Mouse (Mus musculus) forebrain, postnatal 0 days (tissue): ENCODE measurements around the gene Aldh3b3. TPM values are rescaled to one million over a fixed set of nuclear protein-coding genes. Genes with fewer than 3 reads are reported as not detected.

Experiments used
- ATAC-seq: fragments of 200-750 bp; cut with Nextera tagmentation; 2 replicates; pipeline ENCODE4 v1.8.0; 2017; ENCODE audit warnings: mild to moderate bottlenecking, moderate library complexity
- DNase-seq: peaks from one replicate; pipeline ENCODE4 v3.0.0-alpha.2; 2015
- H3K27ac ChIP-seq: fragments of 300-500 bp; sonication (generic); 2 replicates; pipeline ENCODE4 v1.5.1; 2014; ENCODE audit warnings: low read depth, mild to moderate bottlenecking, antibody characterized with exemption, low read length, moderate library complexity, mixed read lengths
- H3K27me3 ChIP-seq: fragments of 300-500 bp; sonication (generic); 2 replicates; pipeline ENCODE4 v1.6.1; 2014; ENCODE audit warnings: mild to moderate bottlenecking, low read length, mixed read lengths; ENCODE audit not compliant: insufficient read depth
- H3K36me3 ChIP-seq: fragments of 300-500 bp; sonication (generic); 2 replicates; pipeline ENCODE4 v1.6.1; 2014; ENCODE audit warnings: mild to moderate bottlenecking, moderate library complexity; ENCODE audit not compliant: insufficient read depth
- H3K4me1 ChIP-seq: fragments of 300-500 bp; sonication (generic); 2 replicates; pipeline ENCODE4 v1.6.1; 2014; ENCODE audit warnings: antibody characterized with exemption; ENCODE audit not compliant: insufficient read depth
- H3K4me2 ChIP-seq: fragments of 300-500 bp; sonication (generic); 2 replicates; pipeline ENCODE4 v1.6.1; 2014; ENCODE audit warnings: low read depth, mild to moderate bottlenecking, moderate library complexity
- H3K4me3 ChIP-seq: fragments of 300-500 bp; sonication (generic); 2 replicates; pipeline ENCODE4 v1.5.1; 2014; ENCODE audit warnings: low read depth, low read length, mixed read lengths
- H3K9ac ChIP-seq: fragments of 300-500 bp; sonication (generic); 2 replicates; pipeline ENCODE4 v1.6.1; 2014; ENCODE audit warnings: mild to moderate bottlenecking
- H3K9me3 ChIP-seq: fragments of 300-500 bp; sonication (generic); 2 replicates; pipeline ENCODE4 v1.6.1; 2016; ENCODE audit warnings: low read length
- CTCF ChIP-seq: sonication (generic); IDR thresholded peaks from 2 replicates; pipeline ENCODE4 v1.5.1; 2016; ENCODE audit warnings: antibody characterized with exemption, control low read depth, low read depth
- WGBS: fragments of 180-500 bp; shearing (Covaris S2); extraction: QIAGEN DNeasy Blood & Tissue Kit; methylation state at CpG from one replicate; pipeline ENCODE4 v1.1.7; 2014; 5-methylcytosine and 5-hydroxymethylcytosine counted together
- polyA plus RNA-seq: library from polyadenylated mRNA; unstranded; fragments of >200 nt; fragmentation: Nextera tagmentation; extraction: Ambion mirVana; gene quantifications from 2 replicates; pipeline ENCODE4 v1.2.1, GENCODE M21; 2015
- total RNA-seq: library from RNA; depleted of rRNA; stranded (reverse); fragments of >200 nt; gene quantifications from 2 replicates; pipeline ENCODE4 v1.2.3, GENCODE M21; 2014

Gene Aldh3b3
- total and polyA plus RNA-seq, 2 experiments from 2014 or later: not detected

DNA sequence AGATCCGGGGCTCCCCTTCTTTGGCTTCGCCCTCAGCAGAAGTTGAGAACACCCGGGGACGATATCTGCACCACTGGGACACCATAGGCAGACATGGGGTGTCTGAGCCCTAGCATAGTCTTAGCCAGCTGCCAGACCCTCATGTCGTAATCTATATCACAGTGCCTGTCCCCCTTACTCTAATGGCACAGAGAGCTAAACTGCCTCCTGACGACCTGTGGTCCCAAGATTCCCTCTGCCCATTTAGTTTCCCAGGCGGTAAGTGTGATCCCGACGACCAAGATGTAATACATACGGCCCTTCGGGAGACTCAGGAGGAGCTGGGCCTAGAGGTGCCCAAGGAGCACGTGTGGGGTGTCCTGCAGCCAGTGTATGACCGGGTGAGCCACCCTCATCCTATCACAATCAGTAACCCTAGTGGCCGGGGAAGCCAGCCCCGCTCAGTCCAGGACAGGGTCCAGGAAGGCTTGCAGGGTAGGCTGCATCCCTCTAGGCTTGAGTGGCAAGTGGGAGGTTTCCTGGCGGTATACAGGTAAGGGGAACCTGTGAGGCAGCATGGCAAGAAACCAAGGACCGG, 42.6 kb downstream of the Aldh3b3 start:
- DNase-seq (no peak), ATAC-seq (peak; percentile 17)
- Histone ChIP-seq H3K27ac (peak overlapping the region; percentile 91), H3K4me3 (peak overlapping the region; percentile 77), H3K9me3 (no peaks in the 10 kb centered on the region), H3K27me3 (no peaks in the 10 kb centered on the region), H3K9ac (peak overlapping the region; percentile 93), H3K4me2 (peak overlapping the region; percentile 86), H3K4me1 (peaks cover 10% of the 10 kb centered on the region; the same call in 1 of the 2 replicates), H3K36me3 (peaks cover under 1% of the 10 kb centered on the region; the same call in 1 of the 2 replicates)
- WGBS: 17% methylated on average over 17 of the region's 17 CpGs
- no peak for TF ChIP-seq CTCF

- Histone ChIP-seq H3K4me2 (peak overlapping the region; percentile 86; the same call in 1 of the 2 replicates), H3K9ac (no peak overlapping the region), H3K27ac (no peak overlapping the region), H3K4me3 (no peak overlapping the region), H3K4me1 (peaks cover 10% of the 10 kb centered on the region; the same call in 1 of the 2 replicates), H3K36me3 (peaks cover 8% of the 10 kb centered on the region), H3K27me3 (no peaks in the 10 kb centered on the region), H3K9me3 (no peaks in the 10 kb centered on the region)
- no peak for ATAC-seq
- no peak for TF ChIP-seq CTCF
- DNase-seq: no peak
- 90% methylated on average over 5 of the region's 5 CpGs for WGBS
Observed at GRCm38 (mm10) chr19:4001752-4002151, 43.3 kb downstream of the Aldh3b3 start.

- no peak within 1 kb of the TSS for H3K4me3 ChIP-seq
- H3K9me3 ChIP-seq: no peaks in the 10 kb centered on the region
- no peak within 1 kb of the TSS for H3K9ac ChIP-seq
- no peak within 1 kb of the TSS for H3K27ac ChIP-seq
- ATAC-seq (no peak), DNase-seq (no peak)
- 93% methylated on average over 1 of the region's 1 CpGs for WGBS
- H3K27me3 ChIP-seq: no peaks in the 10 kb centered on the region
- peaks cover 10% of the 10 kb centered on the region; the same call in 1 of the 2 replicates for H3K4me1 ChIP-seq
- H3K4me2 ChIP-seq: no peak within 1 kb of the TSS
- no peak for TF ChIP-seq CTCF
- peaks cover 19% of the 10 kb centered on the region for H3K36me3 ChIP-seq
Observed at GRCm38 (mm10) chr19:4003112-4003511, 44.7 kb downstream of the Aldh3b3 start, which contains the start of gene Doc2g. Doc2g (plus strand) TSS chr19:4003313.

GRCm38 (mm10) chr19:4003641-4004040, 45.2 kb downstream of the Aldh3b3 start:
- H3K9ac ChIP-seq: no peak overlapping the region
- no peak for TF ChIP-seq CTCF
- no peak overlapping the region for H3K27ac ChIP-seq
- H3K9me3 ChIP-seq: no peaks in the 10 kb centered on the region
- DNase-seq (no peak), ATAC-seq (no peak)
- no peaks in the 10 kb centered on the region for H3K27me3 ChIP-seq
- H3K36me3 ChIP-seq: peaks cover 25% of the 10 kb centered on the region
- H3K4me2 ChIP-seq: no peak overlapping the region
- no peak overlapping the region for H3K4me3 ChIP-seq
- peaks cover 10% of the 10 kb centered on the region; the same call in 1 of the 2 replicates for H3K4me1 ChIP-seq
- WGBS: 84% methylated on average over 12 of the region's 12 CpGs

GRCm38 (mm10) chr19:4004331-4004730, 45.9 kb downstream of the Aldh3b3 start:
- no peak for TF ChIP-seq CTCF
- Histone ChIP-seq H3K4me2 (no peak overlapping the region), H3K9me3 (no peaks in the 10 kb centered on the region), H3K27me3 (no peaks in the 10 kb centered on the region), H3K36me3 (peaks cover 32% of the 10 kb centered on the region), H3K27ac (no peak overlapping the region), H3K9ac (no peak overlapping the region), H3K4me1 (peaks cover 10% of the 10 kb centered on the region; the same call in 1 of the 2 replicates), H3K4me3 (no peak overlapping the region)
- 89% methylated on average over 15 of the region's 15 CpGs for WGBS
- no peak for ATAC-seq
- no peak for DNase-seq

- no peak overlapping the region for H3K9ac ChIP-seq
- no peak for DNase-seq
- H3K4me3 ChIP-seq: no peak overlapping the region
- peaks cover 35% of the 10 kb centered on the region for H3K36me3 ChIP-seq
- peaks cover 10% of the 10 kb centered on the region; the same call in 1 of the 2 replicates for H3K4me1 ChIP-seq
- no peak for TF ChIP-seq CTCF
- WGBS: 86% methylated on average over 9 of the region's 9 CpGs
- H3K27ac ChIP-seq: no peak overlapping the region
- no peak overlapping the region for H3K4me2 ChIP-seq
- no peaks in the 10 kb centered on the region for H3K9me3 ChIP-seq
- H3K27me3 ChIP-seq: no peaks in the 10 kb centered on the region
- no peak for ATAC-seq
Observed at GRCm38 (mm10) chr19:4005091-4005490, 46.6 kb downstream of the Aldh3b3 start.

GRCm38 (mm10) chr19:4005971-4006370, 47.5 kb downstream of the Aldh3b3 start:
- peaks cover 35% of the 10 kb centered on the region for H3K36me3 ChIP-seq
- H3K27ac ChIP-seq: no peak overlapping the region
- no peak for DNase-seq
- H3K4me1 ChIP-seq: peaks cover 9% of the 10 kb centered on the region; the same call in 1 of the 2 replicates
- H3K4me2 ChIP-seq: no peak overlapping the region
- H3K9ac ChIP-seq: no peak overlapping the region
- no peaks in the 10 kb centered on the region for H3K27me3 ChIP-seq
- whole genome bisulfite sequencing: 95% methylated on average over 8 of the region's 8 CpGs
- no peak for ATAC-seq
- TF ChIP-seq CTCF: no peak
- H3K4me3 ChIP-seq: no peak overlapping the region
- H3K9me3 ChIP-seq: no peaks in the 10 kb centered on the region
